Mouse (Mus musculus) cerebellum, postnatal 10 days (tissue): ENCODE measurements around the gene Cacna1g.
"Not testable (repeated sequence)": the region's sequence is repeated elsewhere in the genome, so short reads cannot be mapped to it uniquely, and the experiment has no call there.

Source experiments
- DNase-seq, 2 experiments: peaks; one replicate each; pipeline ENCODE4 v3.0.0; 2021; ENCODE audit warnings: mixed read lengths in 2 of 2

Gene Cacna1g

GRCm38 (mm10) chr11:94402029-94402428 is 72.0 kb downstream of the Cacna1g start:
- not testable (repeated sequence) for DNase-seq

GRCm38 (mm10) chr11:94400996-94401395 is 73.0 kb downstream of the Cacna1g start:
- DNase-seq: no peak

- DNase-seq: no peak
These were observed 79.9 kb downstream of the Cacna1g start for GRCm38 (mm10) chr11:94394107-94394506.

GRCm38 (mm10) chr11:94393490-94393889 is 80.5 kb downstream of the Cacna1g start:
- not testable (repeated sequence) for DNase-seq

GRCm38 (mm10) chr11:94392672-94393109 is 81.3 kb downstream of the Cacna1g start, which contains the start of gene Abcc3:
TSS of gene Abcc3 (minus strand) at chr11:94392997.
- no peak for DNase-seq

GRCm38 (mm10) chr11:94391661-94392060 is 82.3 kb downstream of the Cacna1g start:
- no peak for DNase-seq

- no peak for DNase-seq
These were observed 83.2 kb downstream of the Cacna1g start for GRCm38 (mm10) chr11:94390825-94391224.

- peak; percentile 82 to 86 for DNase-seq
These were observed 84.1 kb downstream of the Cacna1g start for GRCm38 (mm10) chr11:94389724-94390396.

GRCm38 (mm10) chr11:94389021-94389420 is 85.0 kb downstream of the Cacna1g start:
- no peak for DNase-seq

- no peak for DNase-seq
These were observed 86.2 kb downstream of the Cacna1g start for GRCm38 (mm10) chr11:94387756-94388155.

- peak; percentile 39 for DNase-seq
These were observed 87.8 kb downstream of the Cacna1g start for GRCm38 (mm10) chr11:94385977-94386771.

- DNase-seq: no peak
These were observed 94.3 kb downstream of the Cacna1g start for GRCm38 (mm10) chr11:94379736-94380135.

GRCm38 (mm10) chr11:94379061-94379460 is 94.9 kb downstream of the Cacna1g start:
- no peak for DNase-seq

- peak in 1 of 2 experiments; percentile 40 for DNase-seq
These were observed 99.6 kb downstream of the Cacna1g start for GRCm38 (mm10) chr11:94374276-94374948.

GRCm38 (mm10) chr11:94370809-94371208 is 103.2 kb downstream of the Cacna1g start:
- no peak for DNase-seq

GRCm38 (mm10) chr11:94369981-94370380 is 104.0 kb downstream of the Cacna1g start:
- no peak for DNase-seq

GRCm38 (mm10) chr11:94365340-94365739 is 108.7 kb downstream of the Cacna1g start:
- no peak for DNase-seq

GRCm38 (mm10) chr11:94363690-94364089 is 110.3 kb downstream of the Cacna1g start:
- peak; percentile 52 to 61 for DNase-seq

- no peak for DNase-seq
These were observed 111.9 kb downstream of the Cacna1g start for GRCm38 (mm10) chr11:94362101-94362500.

GRCm38 (mm10) chr11:94361166-94361870 is 112.7 kb downstream of the Cacna1g start:
- DNase-seq: peak; percentile 63 to 67

- DNase-seq: peak; percentile 66 to 70
These were observed 114.8 kb downstream of the Cacna1g start for GRCm38 (mm10) chr11:94359168-94359567.
